Mouse (Mus musculus): ENCODE data around the gene Tcea3.

The Tcea3 gene

GRCm38 (mm10) chr4:136239622-136240021, 7.9 kb upstream of the Tcea3 start:
- DNase-seq, result peak; percentile 72 to 87

DNA sequence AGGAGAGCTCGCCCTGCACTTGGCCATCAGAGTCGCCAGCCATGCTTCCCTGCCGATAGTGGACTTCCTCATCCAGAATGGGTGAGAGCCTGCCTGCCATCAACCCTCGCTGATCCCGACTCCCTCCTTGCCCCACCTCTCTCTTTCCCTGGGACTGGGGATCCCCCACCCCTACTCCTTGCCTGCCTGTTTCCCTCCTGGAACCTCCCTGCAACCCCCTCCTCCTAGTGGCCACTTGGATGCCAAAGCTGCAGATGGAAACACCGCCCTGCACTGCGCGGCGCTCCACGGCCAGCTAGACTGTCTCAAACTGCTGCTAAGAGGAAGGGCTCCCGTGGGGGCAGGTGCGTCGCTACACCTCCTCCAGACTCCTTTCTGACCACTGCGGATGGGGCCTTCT, 7.4 kb upstream of the Tcea3 start:
- DNase-seq, result no peak

DNA sequence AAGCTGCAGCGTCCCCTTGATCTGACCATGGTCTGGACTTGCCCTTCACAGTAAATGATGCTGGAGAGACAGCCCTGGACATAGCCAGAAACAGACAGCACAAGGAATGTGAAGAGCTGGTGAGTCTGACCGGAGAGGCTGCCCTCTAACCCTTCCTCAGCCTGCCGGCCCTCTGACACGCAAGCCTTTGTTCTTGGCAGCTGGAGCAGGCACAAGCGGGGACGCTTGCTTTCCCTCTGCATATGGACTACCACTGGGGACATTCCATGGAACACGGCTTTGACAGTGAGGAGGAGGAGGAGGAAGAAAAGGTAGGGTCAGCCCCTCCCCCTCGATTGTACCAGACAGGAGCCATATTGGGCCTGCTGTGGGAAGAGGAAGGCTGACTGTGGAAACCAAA, 6.6 kb upstream of the Tcea3 start:
- DNase-seq, result no peak

GRCm38 (mm10) chr4:136242065-136242703, 5.3 kb upstream of the Tcea3 start:
- DNase-seq, result peak in 1 of 2 experiments; percentile 45

GRCm38 (mm10) chr4:136242728-136243127, 4.8 kb upstream of the Tcea3 start:
- DNase-seq, result no peak

DNA sequence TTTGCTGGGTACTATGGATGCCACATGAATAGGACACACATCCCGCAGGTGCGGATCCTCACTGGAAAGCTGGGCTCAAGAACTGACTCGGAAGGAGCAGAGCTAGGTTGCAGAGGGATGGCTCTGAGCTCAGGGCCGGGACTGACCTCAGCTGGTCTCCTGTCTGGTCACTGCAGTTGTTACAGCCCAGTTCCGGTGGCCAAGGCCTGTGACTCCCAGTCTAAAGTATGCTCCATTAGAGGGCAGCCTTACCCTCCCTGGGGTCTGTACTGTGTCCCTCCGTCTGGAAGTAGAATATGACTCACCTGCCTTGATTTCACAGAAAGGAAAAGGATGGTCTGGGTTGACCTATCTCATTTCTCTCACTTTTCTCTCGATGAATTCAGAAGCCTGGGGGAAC, 3.3 kb upstream of the Tcea3 start:
- no peak for DNase-seq

- no peak for DNase-seq
Observed at GRCm38 (mm10) chr4:136245681-136246080, 1.8 kb upstream of the Tcea3 start.

DNA sequence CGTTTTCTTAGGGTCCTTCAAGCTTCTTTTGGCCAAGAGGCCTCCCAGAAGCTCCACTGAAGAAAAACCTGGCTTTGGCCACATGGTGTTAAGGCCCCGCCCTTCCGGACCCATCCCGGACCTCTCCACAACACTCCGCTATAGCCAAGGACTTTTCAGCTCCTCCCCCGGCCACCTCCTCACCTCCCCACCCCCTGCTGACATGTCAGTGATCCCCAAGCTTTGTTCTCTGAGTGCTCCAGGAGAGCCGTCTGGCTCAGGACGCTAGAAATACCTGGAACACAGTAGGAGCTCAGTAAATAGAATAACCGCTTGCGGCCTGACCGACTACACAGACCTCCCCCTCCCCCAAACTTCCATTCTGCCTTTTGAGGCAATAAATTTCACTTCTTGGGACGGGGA, 960 bp upstream of the Tcea3 start:
- DNase-seq, result peak in 1 of 2 experiments; percentile 27

GRCm38 (mm10) chr4:136247386-136247728, 172 bp upstream of the Tcea3 start:
- no peak for DNase-seq

- DNase-seq, result peak; percentile 74 to 78
Observed at GRCm38 (mm10) chr4:136248464-136249331, 1.2 kb downstream of the Tcea3 start.

DNA sequence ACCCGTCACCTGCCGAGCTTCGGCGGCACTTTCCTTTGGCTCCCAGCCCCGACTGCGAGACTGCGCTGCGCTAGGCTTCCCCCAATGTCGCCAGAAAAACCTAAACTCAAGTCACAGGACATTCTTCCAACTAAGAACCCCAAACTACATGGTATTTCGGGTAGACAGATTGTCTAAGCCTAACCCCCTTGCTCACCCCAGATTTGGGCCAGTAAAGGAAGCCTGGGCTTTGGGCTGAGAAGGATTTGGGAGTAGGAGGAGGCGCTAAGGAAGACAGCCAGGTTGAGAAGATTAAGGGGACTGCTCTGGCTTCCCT, 1.8 kb downstream of the Tcea3 start:
- no peak for DNase-seq

DNA sequence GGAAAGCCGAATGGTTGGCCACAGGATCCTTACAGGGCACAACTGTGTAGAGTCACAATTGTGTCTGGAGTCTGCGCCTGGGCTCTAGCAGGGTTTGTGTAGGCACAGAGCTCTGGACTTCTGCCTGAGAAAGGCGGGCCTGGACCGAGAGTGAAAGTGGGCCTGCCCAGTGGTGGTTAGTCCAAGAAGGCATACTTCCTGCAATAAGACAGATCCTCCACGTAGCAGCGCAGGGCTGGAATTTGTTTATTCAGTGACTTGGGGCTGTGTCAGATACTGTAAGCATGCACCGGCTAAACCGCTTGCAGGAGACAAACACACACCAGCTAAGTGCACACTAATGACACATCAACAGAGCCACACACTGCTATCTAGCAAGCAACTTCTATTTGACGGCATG, 2.3 kb downstream of the Tcea3 start:
- DNase-seq, result peak; percentile 79 to 81

GRCm38 (mm10) chr4:136255919-136256318, 8.4 kb downstream of the Tcea3 start:
- no peak for DNase-seq

DNA sequence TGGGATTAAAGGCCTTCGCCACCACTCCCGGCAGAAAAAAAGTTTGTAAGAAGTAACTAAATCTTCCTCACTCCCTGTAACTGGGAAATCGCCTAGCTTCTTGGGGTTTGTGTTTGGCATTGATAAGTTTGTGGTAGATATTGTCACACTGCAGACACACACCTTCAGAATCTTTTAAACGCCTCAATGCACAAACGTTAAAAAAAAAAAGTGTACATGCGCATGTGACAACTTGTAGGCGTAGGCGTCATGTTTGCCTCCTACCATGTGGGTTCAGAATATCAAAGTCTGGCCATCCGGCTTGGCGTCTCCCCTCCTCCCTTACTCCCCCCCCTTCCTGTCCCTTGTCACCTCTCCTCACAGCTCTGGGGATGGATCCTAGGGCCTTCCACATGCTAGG, 9.2 kb downstream of the Tcea3 start:
- DNase-seq, result no peak

DNA sequence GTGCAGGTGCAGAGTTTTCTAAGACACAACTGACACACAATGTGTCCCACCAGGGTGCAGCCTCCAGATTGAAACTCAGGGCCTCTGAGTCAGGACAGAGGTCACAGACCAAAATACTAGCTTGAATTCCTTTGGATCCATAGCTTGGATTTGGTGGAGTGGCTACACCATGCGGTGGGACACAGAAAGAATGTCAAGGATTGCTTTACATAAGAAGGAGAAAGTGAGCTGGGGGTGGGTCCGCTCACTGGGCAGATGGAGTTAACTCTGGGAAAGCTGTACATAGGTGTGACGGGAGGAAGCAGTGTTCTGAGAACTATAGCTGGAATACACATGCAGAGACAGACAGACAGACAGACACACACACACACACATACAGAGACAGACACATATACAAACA, 12.4 kb downstream of the Tcea3 start:
- no peak for DNase-seq

DNA sequence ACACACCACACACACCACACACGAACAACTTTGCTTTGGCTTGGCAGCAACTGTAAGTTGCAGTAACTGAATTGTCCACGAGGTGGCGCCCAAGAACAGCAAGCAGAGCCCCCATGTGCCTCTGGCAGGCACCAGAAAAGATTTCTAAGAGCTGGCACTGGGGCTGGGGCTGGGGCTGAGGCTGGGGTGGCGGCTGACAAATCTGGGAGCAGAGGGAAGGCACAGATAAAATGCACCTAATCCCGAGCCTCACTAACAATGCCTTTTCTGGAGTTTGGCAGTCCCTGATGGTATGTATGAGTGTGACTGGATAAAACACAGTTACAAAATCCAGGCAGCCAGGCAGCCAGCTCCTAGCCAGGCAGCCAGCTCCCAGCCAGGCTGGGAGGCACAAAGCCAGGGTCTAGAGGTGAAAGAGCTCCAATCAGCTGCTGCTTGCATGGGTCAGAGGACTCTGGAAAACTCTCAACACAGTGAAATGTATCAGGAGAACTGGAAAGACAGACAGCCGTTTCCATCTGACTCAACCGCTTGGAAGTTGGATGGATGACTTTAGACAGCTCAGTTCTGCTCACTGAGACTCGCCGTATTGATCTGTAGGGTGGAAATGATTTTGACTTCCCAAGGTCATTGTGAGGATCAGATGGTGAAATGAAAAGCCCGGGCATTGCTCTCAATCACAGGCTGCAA, 13.1 kb downstream of the Tcea3 start:
- peak; percentile 78 to 83 for DNase-seq

- peak; percentile 56 to 71 for DNase-seq
Observed at GRCm38 (mm10) chr4:136261912-136262311, 14.4 kb downstream of the Tcea3 start.

- DNase-seq, result no peak
Observed at GRCm38 (mm10) chr4:136263555-136263954, 16.0 kb downstream of the Tcea3 start.

DNA sequence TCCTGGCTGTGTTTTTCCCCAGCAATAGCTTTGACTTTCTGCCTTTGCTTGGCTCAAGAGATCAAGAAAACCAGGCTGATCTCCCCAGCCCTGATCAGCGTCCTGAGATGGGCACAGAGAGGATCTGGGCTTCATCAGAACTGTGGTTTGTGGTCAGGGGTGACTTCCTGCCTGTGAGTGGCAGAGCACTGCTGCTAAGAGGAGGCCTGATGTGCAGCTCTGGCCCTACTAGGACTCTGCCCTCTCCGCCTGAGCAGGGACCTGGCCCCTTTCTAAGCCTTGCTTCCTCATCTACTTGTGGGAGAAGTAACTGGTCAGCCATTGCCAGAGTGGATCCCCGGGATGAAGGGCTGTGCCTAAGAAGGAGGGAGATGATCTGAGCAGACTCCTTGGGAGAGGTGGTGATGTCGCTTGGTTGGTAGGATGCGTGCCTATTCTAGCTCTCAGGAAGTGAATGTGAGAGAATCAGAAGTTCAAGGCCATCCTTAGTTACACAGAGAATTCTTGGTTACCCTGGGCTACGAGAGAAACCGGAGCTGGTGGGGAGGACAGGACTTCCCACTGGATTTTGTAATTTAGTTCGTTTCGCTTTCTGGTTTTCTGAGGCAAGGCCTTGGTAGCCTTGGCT, 19.3 kb downstream of the Tcea3 start:
- DNase-seq, result no peak

- no peak for DNase-seq
Observed at GRCm38 (mm10) chr4:136268912-136269311, 21.4 kb downstream of the Tcea3 start.

DNA sequence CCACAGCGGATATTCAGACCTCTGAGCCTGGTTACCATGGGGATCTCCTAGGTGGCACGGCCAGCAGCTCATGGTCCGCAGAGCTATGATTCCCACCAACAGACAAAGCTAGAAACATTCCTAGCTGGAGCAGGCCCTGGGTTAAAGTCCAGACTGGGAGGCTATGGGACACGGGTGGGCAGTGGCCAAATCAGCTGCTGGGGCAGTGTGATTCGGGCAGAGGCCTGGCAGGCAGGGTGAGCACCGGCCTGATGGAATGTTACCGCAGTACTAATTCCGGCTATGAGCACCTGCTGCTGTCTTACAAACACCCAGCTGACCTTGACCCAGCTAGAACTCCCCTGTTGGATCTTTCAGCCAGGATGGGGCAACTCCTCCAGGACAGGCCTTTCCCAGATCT, 23.1 kb downstream of the Tcea3 start:
- peak in 1 of 2 experiments; percentile 35 for DNase-seq

DNA sequence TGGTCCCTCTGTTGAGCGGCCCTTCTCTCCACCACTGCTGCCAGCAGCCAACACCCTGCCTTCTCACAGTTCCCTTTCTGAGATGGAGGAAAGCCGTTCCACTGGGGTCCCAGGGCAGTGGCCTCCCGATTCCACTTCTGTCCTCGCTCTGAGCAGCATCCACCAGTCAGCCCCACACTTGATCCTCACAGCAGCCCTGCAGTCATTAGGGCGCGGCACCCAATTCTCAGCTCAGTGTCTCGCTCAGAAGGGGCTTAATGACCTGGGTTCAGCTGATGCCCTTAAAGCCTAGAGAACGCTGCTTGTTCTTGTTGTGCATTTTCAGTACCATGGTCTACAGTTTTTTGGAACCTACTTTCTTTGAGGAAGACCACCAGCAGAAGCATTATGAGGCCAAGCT, 33.6 kb downstream of the Tcea3 start:
- DNase-seq, result no peak

GRCm38 (mm10) chr4:136281611-136282010, 34.1 kb downstream of the Tcea3 start:
- DNase-seq, result no peak
